Mouse (Mus musculus) forebrain, embryonic 16.5 days (tissue): ENCODE results near the gene Myct1. TPM values are rescaled to one million over a fixed set of nuclear protein-coding genes. Genes with fewer than 3 reads are reported as not detected.

Experiments used
- ATAC-seq: fragments of 200-750 bp; cut with Nextera tagmentation; 2 replicates; pipeline ENCODE4 v1.8.0; 2017; ENCODE audit warnings: mild to moderate bottlenecking, moderate library complexity
- H3K27ac ChIP-seq: fragments of 300-500 bp; sonication (generic); 2 replicates; pipeline ENCODE4 v1.5.1; 2014; ENCODE audit warnings: low read length, control low read depth
- H3K27me3 ChIP-seq: fragments of 300-500 bp; sonication (generic); replicated peaks from 2 replicates; pipeline ENCODE4 v1.6.1; 2014; ENCODE audit warnings: low read length; ENCODE audit not compliant: control insufficient read depth, insufficient read depth
- H3K36me3 ChIP-seq: fragments of 300-500 bp; sonication (generic); 2 replicates; pipeline ENCODE4 v1.6.1; 2014; ENCODE audit not compliant: control insufficient read depth, insufficient read depth
- H3K4me1 ChIP-seq: fragments of 300-500 bp; sonication (generic); replicated peaks from 2 replicates; pipeline ENCODE4 v1.6.1; 2014; ENCODE audit warnings: low read length; ENCODE audit not compliant: control insufficient read depth, insufficient read depth
- H3K4me2 ChIP-seq: fragments of 300-500 bp; sonication (generic); 2 replicates; pipeline ENCODE4 v1.6.1; 2014; ENCODE audit warnings: mild to moderate bottlenecking, low read length, control low read depth
- H3K4me3 ChIP-seq: fragments of 300-500 bp; sonication (generic); replicated peaks from 2 replicates; pipeline ENCODE4 v1.5.1; 2014; ENCODE audit warnings: mild to moderate bottlenecking, low read length, control low read depth
- H3K9ac ChIP-seq: fragments of 300-500 bp; sonication (generic); replicated peaks from 2 replicates; pipeline ENCODE4 v1.6.1; 2014; ENCODE audit warnings: low read depth, low read length, control low read depth
- H3K9me3 ChIP-seq: fragments of 300-500 bp; sonication (generic); 2 replicates; pipeline ENCODE4 v1.6.1; 2016; ENCODE audit warnings: low read length; ENCODE audit not compliant: control insufficient read depth
- WGBS: fragments of 180-500 bp; shearing (Covaris S2); extraction: QIAGEN DNeasy Blood & Tissue Kit; methylation state at CpG from one replicate; pipeline ENCODE4 v1.1.7; 2014; 5-methylcytosine and 5-hydroxymethylcytosine counted together
- polyA plus RNA-seq: library from polyadenylated mRNA; unstranded; fragments of >200 nt; fragmentation: Nextera tagmentation; extraction: Ambion mirVana; gene quantifications from 2 replicates; pipeline ENCODE4 v1.2.1, GENCODE M21; 2015

Myct1 gene
- polyA plus RNA-seq, result 0.61 and 1.3 TPM in 2 replicates

DNA sequence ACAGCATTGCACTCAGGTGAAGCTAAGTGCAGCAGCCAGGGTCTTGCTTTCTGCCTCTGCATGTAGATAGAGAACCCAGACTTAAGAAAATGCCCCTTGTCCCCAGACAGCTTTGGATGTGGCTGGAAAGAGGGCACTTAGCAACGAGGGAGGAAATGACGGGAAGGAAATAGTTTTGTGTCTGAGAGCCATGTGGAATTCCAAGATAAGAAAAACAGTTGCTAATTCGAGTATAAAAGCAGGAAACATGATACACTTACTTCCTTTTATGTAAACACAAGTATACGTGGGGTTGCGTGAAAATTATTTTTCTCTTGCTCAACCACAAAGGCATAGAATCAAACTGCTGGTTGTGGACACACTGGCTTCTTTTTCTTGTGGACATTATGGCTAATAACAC is at the start of gene Myct1:
TSS of gene Myct1 (plus strand) at position 312 of the 400 bp plus-strand sequence.
- Histone ChIP-seq H3K36me3 (no peaks in the 10 kb centered on the region), H3K4me1 (no peaks in the 10 kb centered on the region), H3K4me2 (no peak within 1 kb of the TSS), H3K9ac (no peak within 1 kb of the TSS), H3K27me3 (no peaks in the 10 kb centered on the region), H3K9me3 (no peaks in the 10 kb centered on the region), H3K4me3 (no peak within 1 kb of the TSS), H3K27ac (no peak within 1 kb of the TSS)
- 66% methylated on average over 5 of the region's 5 CpGs for WGBS
- no peak for ATAC-seq

DNA sequence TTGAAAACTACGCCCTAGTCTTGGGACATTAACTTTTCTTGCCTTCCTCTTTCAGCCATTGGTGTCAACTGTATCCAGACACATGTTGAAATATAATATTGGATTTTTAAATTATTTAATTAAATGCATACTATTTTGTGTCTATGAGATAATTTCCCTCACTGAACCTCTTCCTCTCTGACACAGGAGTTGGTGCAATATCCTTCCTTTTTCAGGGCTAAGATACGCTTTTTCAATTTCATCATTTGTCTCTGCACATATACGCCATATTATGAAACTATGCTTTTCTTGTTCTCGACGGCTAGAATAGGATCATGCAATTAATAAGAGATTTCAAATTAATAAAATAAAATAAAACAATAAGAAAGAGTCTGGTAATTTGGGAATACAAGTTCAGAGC is 47.1 kb upstream of the Myct1 start:
- 94% methylated on average over 5 of the region's 5 CpGs for WGBS
- no peak for ATAC-seq
- H3K27me3 ChIP-seq, result no peaks in the 10 kb centered on the region
- H3K36me3 ChIP-seq, result no peaks in the 10 kb centered on the region
- no peak overlapping the region for H3K4me2 ChIP-seq
- no peaks in the 10 kb centered on the region for H3K9me3 ChIP-seq
- H3K27ac ChIP-seq, result no peak overlapping the region
- no peak overlapping the region for H3K4me3 ChIP-seq
- no peak overlapping the region for H3K9ac ChIP-seq
- peaks cover 8% of the 10 kb centered on the region for H3K4me1 ChIP-seq

DNA sequence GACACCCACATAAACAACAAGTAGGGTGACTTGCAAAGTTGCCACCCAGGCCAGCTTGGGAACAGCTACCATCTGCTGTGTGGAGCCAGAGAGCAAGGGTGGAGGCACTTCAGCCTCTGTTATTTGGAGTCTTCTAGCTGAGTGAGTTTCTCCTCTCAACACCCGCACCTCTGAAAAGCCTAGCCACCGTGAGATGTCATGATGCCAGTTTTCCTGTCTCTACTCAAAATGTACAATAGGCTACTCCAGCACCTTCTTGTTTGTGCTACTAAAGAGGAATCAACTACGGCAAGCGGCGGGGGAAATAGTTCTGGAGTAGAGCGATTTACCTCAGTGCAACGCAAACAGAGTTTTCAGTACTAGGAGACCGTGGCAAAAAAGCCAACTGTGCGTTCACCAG is 45.8 kb upstream of the Myct1 start:
- Histone ChIP-seq H3K9me3 (no peaks in the 10 kb centered on the region), H3K36me3 (no peaks in the 10 kb centered on the region), H3K27ac (no peak overlapping the region), H3K27me3 (no peaks in the 10 kb centered on the region), H3K4me3 (no peak overlapping the region), H3K4me1 (peaks cover 8% of the 10 kb centered on the region), H3K4me2 (no peak overlapping the region), H3K9ac (no peak overlapping the region)
- ATAC-seq, result no peak
- WGBS, result 91% methylated on average over 9 of the region's 9 CpGs

DNA sequence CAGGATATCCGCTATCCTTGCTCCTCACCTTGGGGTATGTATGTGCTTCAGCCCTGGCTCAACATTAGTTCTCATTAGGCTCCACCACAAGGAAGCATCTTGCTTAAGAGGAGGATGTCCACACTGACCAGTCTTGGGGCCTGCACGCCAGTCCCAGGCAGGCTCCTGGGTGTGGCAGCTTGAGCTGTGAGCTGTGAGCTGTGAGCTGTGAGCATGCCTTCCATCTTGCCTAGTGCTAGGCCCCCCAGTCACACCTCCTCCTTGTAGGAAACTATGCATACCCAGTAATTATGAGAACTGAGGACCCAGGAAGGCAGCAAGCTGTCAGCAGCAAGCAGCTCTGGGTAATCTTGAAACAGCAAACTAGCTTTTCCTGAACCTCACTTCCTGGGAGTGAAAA is 44.9 kb upstream of the Myct1 start:
- Histone ChIP-seq H3K9me3 (no peaks in the 10 kb centered on the region), H3K4me3 (no peak overlapping the region), H3K27me3 (no peaks in the 10 kb centered on the region), H3K4me1 (peaks cover 8% of the 10 kb centered on the region), H3K9ac (no peak overlapping the region), H3K27ac (no peak overlapping the region), H3K36me3 (no peaks in the 10 kb centered on the region), H3K4me2 (no peak overlapping the region)
- 84% methylated on average over 2 of the region's 2 CpGs for WGBS
- ATAC-seq, result no peak

DNA sequence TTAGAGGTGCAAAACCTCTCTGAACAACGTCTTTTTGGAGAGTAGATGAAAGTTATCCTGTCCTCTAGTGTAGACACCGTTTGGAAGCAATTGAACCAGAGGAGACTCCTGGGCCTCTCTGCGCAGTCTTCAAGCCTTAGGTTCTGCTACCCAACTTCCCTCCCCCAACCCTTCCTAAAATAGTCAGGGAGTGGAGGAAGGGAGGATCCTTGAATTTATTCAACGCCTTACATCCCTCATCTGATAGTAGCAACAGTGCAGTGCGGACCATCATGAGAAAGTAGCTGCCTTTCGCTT is 43.8 kb upstream of the Myct1 start:
- Histone ChIP-seq H3K27me3 (no peaks in the 10 kb centered on the region), H3K4me1 (peaks cover 8% of the 10 kb centered on the region), H3K4me2 (peak overlapping the region; percentile 91), H3K9me3 (no peaks in the 10 kb centered on the region), H3K36me3 (no peaks in the 10 kb centered on the region), H3K9ac (peak overlapping the region; percentile 81), H3K27ac (no peak overlapping the region; the same call in 1 of the 2 replicates), H3K4me3 (peak overlapping the region; percentile 67)
- ATAC-seq, result no peak; the same call in 1 of the 2 replicates
- WGBS, result 5% methylated on average over 6 of the region's 6 CpGs

DNA sequence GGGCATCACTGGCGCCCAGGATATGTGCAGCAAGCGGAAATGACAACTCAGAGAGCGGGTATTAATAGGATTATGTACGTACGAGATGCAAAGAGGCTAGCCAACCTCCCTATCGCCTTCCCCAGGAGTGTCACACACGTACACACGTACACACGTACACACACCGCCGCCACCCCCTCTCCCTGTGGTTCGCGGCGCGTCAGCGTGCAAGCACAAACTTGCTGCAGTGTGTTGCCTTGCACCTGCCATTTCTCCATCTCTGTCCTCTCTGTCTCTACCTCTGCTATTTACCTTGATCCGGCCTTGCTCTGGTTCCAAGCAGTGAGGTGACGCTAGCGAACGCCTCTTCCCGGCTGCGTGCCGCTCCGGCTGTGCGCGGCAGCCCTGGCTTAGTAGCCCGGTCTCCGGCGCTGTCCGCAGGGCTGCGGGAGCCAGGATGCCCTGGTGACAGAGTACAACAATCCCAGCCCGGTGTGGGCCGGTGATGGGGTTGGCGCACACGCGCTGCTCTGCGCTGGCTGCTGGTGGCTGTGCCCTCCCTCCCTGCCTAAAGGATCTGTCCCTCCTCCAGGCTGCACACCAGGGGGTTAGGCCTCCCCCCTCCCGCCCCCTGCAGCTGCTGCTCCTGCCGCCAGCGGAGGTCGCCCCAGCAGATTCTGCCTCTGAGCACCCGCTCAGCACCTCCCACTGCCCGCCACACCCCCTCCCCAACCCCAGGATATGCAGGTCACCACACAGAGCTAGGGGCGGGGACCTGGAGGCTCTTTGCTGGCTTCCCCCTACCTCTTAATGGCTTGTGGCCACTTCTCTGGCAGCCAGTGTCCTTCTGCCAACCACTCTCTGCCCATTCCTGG is 43.2 kb upstream of the Myct1 start:
- Histone ChIP-seq H3K9ac (peak overlapping the region; percentile 81), H3K4me3 (peak overlapping the region; percentile 67), H3K27me3 (no peaks in the 10 kb centered on the region), H3K4me2 (peak overlapping the region; percentile 91), H3K4me1 (peaks cover 8% of the 10 kb centered on the region), H3K36me3 (no peaks in the 10 kb centered on the region), H3K9me3 (no peaks in the 10 kb centered on the region), H3K27ac (peak overlapping the region; percentile 56)
- under 1% methylated on average over 44 of the region's 44 CpGs for WGBS
- ATAC-seq, result peak; percentile 92

DNA sequence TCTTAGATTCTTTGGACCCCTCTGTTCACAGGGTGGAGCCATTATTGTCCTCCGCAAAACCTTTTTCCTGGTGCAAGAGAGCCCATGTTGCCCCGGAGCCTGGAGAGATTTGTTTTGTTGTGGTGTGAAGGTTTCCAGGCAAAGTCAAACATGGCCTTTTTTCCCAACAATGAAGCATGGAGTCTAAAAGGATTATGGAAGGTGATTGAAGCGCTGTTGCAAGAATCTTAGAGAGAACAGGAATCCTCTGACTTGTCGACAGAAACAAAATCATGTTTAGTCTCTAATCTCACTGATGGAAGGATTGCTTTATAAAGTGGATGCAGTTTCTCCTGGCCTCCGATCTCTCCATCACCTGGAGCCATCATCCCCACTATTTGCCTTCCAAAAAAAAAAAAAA is 42.2 kb upstream of the Myct1 start, which contains the start of gene Syne1:
TSS of gene Syne1 (minus strand) at position 101 of the 400 bp plus-strand sequence.
- Histone ChIP-seq H3K4me1 (peaks cover 8% of the 10 kb centered on the region), H3K9me3 (no peaks in the 10 kb centered on the region), H3K36me3 (no peaks in the 10 kb centered on the region), H3K4me3 (peak within 1 kb of the TSS; percentile 67), H3K4me2 (peak within 1 kb of the TSS; percentile 91), H3K27me3 (no peaks in the 10 kb centered on the region), H3K27ac (peak within 1 kb of the TSS; percentile 56), H3K9ac (peak within 1 kb of the TSS; percentile 81)
- no peak for ATAC-seq
- WGBS, result 63% methylated on average over 5 of the region's 5 CpGs

DNA sequence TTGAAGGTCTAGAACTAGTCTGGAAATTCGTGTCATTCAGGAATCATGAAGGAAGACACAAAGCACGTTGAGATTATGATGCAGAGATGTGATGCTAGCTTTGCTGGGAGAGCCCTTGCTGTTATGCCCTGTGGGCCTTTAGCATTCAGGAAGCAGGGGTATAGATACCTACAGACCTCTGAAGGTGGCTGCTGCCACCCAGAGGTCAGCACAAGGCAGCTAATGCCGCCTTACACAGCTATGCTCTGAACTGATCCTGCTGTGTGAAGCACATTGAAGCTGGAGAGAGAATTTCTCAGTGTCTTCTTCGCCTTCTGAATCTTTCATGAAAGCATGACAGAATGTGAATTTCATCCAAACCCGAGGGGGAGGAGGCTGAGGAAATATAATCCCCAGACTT is 38.6 kb upstream of the Myct1 start:
- Histone ChIP-seq H3K27me3 (no peaks in the 10 kb centered on the region), H3K4me3 (no peak overlapping the region), H3K27ac (no peak overlapping the region), H3K4me2 (no peak overlapping the region), H3K9ac (no peak overlapping the region), H3K36me3 (no peaks in the 10 kb centered on the region), H3K4me1 (peaks cover 5% of the 10 kb centered on the region), H3K9me3 (no peaks in the 10 kb centered on the region)
- 19% methylated on average over 5 of the region's 5 CpGs for WGBS
- 0 out of 2 replicates have a peak, but pooled peaks have one; percentile 37 for ATAC-seq

DNA sequence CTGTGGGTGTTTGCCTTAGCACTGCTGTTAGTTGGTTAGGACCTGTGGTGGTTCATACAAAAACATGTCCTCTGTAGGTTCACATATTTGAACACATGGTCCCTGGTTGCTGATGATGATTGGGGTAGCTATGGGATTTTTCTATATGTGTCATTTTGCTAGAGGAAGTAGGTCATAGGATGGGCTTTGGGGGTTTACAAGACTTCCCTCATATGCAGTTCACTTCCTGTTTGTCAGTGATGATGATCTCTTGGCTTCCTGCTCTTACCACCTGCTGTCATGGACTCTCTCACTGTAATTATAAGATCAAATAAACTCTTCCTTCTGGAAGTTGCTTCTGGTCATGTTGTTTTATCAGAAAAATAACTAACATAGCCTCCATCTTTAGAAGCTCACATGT is 34.8 kb upstream of the Myct1 start:
- Histone ChIP-seq H3K4me2 (no peak overlapping the region), H3K4me1 (no peaks in the 10 kb centered on the region), H3K27ac (no peak overlapping the region), H3K27me3 (no peaks in the 10 kb centered on the region), H3K4me3 (no peak overlapping the region), H3K9ac (no peak overlapping the region), H3K36me3 (no peaks in the 10 kb centered on the region), H3K9me3 (no peaks in the 10 kb centered on the region)
- no peak for ATAC-seq
